Mouse (Mus musculus) frontal cortex, postnatal 25 days (tissue): Measurements from ENCODE around the gene Cbs.

ENCODE experiments used
- DNase-seq, 2 experiments: peaks; one replicate each; pipeline ENCODE4 v3.0.0; 2022; ENCODE audit warnings: low spot score in 2 of 2

Gene Cbs

GRCm38 (mm10) chr17:31636942-31637811 lies at the start of gene Cbs:
TSS of gene Cbs (minus strand) at chr17:31637238.
- peak in 1 of 2 experiments; percentile 49 for DNase-seq

- DNase-seq = no peak
These were observed 49.2 kb upstream of the Cbs start for GRCm38 (mm10) chr17:31686225-31686564.

- peak; percentile 64 to 75 for DNase-seq
These were observed 48.6 kb upstream of the Cbs start for GRCm38 (mm10) chr17:31685514-31686224.

- no peak for DNase-seq
These were observed 43.4 kb upstream of the Cbs start for GRCm38 (mm10) chr17:31680450-31680849.

GRCm38 (mm10) chr17:31677507-31677906 lies 40.5 kb upstream of the Cbs start, which contains the start of gene Cryaa:
TSS of gene Cryaa (plus strand) at chr17:31677807.
- no peak for DNase-seq

GRCm38 (mm10) chr17:31674426-31674825 lies 37.4 kb upstream of the Cbs start:
- DNase-seq = no peak

- DNase-seq = no peak
These were observed 35.2 kb upstream of the Cbs start for GRCm38 (mm10) chr17:31672279-31672678.

- no peak for DNase-seq
These were observed 34.7 kb upstream of the Cbs start for GRCm38 (mm10) chr17:31671698-31672097.

- DNase-seq = no peak
These were observed 33.1 kb upstream of the Cbs start for GRCm38 (mm10) chr17:31670163-31670562.

GRCm38 (mm10) chr17:31668306-31668705 lies 31.3 kb upstream of the Cbs start:
- no peak for DNase-seq

- DNase-seq = peak; percentile 59 to 75
These were observed 27.7 kb upstream of the Cbs start for GRCm38 (mm10) chr17:31664760-31665159.

- DNase-seq = no peak
These were observed 25.8 kb upstream of the Cbs start for GRCm38 (mm10) chr17:31662855-31663254.

- DNase-seq = peak; percentile 41 to 46
These were observed 23.7 kb upstream of the Cbs start for GRCm38 (mm10) chr17:31660661-31661250.

- DNase-seq = peak; percentile 94 to 98
These were observed 21.6 kb upstream of the Cbs start, which contains the start of gene U2af1 for GRCm38 (mm10) chr17:31658468-31659185. TSS of gene U2af1 (minus strand) at chr17:31658892.

- DNase-seq = no peak
These were observed 21.1 kb upstream of the Cbs start for GRCm38 (mm10) chr17:31658136-31658467.

GRCm38 (mm10) chr17:31657141-31657983 lies 20.3 kb upstream of the Cbs start:
- DNase-seq = no peak

GRCm38 (mm10) chr17:31656682-31657081 lies 19.6 kb upstream of the Cbs start:
- no peak for DNase-seq

GRCm38 (mm10) chr17:31655366-31655765 lies 18.3 kb upstream of the Cbs start:
- DNase-seq = no peak

GRCm38 (mm10) chr17:31653277-31653676 lies 16.2 kb upstream of the Cbs start:
- DNase-seq = no peak

- DNase-seq = no peak
These were observed 15.1 kb upstream of the Cbs start for GRCm38 (mm10) chr17:31652152-31652551.
